Mouse (Mus musculus): Measurements from ENCODE around the gene Prepl.

- TF ChIP-seq USF1 (IDR thresholded peaks at IDR 0.05; ENCODE audit: low read depth), result no peak
- TF ChIP-seq MYOG (IDR thresholded peaks at IDR 0.05; ENCODE audit: control insufficient read depth in 1 of 3, insufficient read depth in 1 of 3, insufficient read length in 2 of 3, low read depth in 2 of 3), result no peak
- no peak for TF ChIP-seq POLR2A (IDR thresholded peaks at IDR 0.05; ENCODE audit: insufficient read length, low read depth)
- no peak for TF ChIP-seq CEBPB (IDR thresholded peaks at IDR 0.05; ENCODE audit: insufficient read depth, poor library complexity, severe bottlenecking)
These were observed 61.2 kb downstream of the Prepl start for GRCm38 (mm10) chr17:85028797-85029196.
